Mouse (Mus musculus) cerebellum, adult 18-20 months (tissue): ENCODE measurements at regions not wholly inside any gene's neighbourhood (a gene's known extent, or its start where the extent isn't known, plus 50 kb on each side); places are given as distances from the start of the nearest gene placed in this dataset.

Source experiments
- DNase-seq, 2 experiments: peaks; one replicate each; pipeline ENCODE4 v3.0.0; 2021

- no peak for DNase-seq
These were observed 122.7 kb upstream of the Ccdc122 start for GRCm38 (mm10) chr14:76913850-76914249.

DNA sequence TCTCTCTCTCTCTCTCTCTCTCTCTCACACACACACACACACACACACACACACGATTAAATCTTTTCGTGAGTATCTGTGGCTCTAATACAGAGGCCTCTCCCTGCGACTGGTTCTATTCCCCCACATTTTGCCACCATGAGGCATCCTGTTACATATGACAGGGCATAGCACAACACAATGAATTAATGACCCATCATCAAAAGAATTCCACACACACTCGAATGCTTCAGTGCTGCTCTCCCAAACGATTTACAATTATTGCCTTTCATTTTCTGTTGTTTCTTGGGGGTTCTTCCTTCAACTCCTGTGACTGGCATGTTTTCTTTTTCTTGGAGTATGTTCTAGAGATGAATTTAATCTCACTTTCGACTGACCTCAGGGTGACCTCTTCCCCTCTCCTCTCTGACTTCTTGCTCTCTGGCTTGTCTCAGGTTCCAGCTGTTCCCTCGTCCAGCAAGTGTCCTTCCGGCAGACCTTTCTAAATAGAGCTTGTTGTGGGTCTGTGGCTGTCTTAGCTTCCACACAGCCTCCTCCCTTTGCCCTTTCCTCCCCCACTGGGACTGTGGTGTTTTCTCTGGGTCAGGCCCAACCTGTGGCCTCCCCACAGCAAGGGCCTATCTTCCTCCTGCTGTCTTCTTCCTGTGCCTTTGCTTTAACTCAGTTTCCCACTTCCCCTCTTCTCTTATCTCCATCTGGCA lies 124.1 kb upstream of the Ccdc122 start:
- DNase-seq: no peak

GRCm38 (mm10) chr14:76911271-76911670 lies 125.3 kb upstream of the Ccdc122 start:
- no peak for DNase-seq

DNA sequence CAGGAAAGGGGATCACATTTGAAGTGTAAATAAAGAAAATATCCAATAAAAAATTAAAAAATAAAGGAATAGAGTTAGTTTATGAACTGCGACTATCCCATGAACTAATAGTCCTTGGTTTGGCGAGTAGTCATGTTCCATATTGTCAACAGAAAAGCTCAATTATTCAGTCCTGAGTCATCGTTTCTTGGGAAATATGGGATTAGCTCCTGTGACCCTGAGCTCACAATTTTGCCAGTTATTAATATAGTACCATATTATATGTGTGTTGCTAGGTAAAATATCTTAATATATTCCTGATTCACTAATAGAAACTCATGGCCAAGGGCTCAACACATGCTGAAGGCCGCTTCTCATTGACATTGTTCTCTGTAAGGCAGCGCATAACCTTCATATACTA lies 126.4 kb upstream of the Ccdc122 start:
- no peak for DNase-seq

DNA sequence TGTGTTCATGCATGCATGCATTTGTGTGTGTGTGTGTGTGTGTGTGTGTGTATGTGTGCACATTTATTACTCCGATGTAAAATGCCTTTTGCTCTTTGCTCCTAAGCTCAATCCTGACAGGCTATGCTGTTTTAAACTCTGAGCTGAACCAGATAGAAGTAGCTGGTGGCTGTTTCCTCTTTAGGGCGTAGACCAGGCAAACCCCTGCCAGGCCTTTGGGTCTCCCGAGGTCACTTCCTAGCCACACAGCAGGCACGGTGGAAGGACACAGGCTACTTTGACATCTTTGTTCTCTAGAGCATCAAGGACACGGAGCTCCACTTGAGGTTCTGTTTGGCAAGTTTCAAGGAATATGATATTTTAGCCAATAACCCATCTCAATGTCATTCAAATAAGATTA lies 128.6 kb upstream of the Ccdc122 start:
- no peak for DNase-seq

GRCm38 (mm10) chr14:76902962-76903757 lies 133.4 kb upstream of the Ccdc122 start:
- DNase-seq: no peak

DNA sequence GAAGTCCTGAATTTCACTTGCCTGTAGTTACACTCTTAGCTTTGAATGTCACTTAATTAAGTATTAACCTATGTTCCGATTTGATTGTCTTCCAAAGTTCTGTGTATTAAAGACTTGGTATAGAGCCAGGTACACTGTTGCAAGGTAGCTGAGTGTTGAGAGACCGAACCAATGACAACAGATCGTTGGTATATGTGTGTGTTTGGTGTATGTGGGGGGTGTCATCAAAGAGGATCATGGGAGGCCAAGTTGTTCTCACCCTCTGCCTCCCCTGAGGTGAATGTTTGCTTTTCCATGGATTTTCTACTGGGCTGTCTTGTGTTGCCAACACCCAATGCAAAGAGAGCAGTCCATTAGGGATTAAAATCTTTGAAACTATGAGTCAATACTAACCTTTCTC lies 135.1 kb upstream of the Ccdc122 start:
- no peak for DNase-seq

DNA sequence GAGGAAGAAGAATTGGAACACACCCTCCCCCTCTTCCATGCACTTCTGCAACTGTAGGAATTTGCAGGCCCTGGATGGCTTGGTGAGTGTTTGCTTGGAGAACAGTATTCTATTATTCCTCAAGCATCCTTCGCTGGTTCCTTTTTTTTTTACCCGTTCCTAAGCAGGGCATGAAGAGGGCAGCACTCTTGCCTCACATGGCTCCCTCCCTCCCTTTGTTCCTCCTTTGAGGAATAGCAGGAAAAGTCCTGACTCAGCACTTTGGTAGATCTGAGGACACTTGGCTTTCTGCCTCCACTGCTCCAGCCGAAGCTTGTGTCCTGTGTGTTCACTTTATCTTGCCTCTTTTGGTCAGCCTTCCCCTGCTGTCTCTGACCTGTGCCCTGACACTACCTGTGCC lies 137.2 kb upstream of the Ccdc122 start:
- no peak for DNase-seq

DNA sequence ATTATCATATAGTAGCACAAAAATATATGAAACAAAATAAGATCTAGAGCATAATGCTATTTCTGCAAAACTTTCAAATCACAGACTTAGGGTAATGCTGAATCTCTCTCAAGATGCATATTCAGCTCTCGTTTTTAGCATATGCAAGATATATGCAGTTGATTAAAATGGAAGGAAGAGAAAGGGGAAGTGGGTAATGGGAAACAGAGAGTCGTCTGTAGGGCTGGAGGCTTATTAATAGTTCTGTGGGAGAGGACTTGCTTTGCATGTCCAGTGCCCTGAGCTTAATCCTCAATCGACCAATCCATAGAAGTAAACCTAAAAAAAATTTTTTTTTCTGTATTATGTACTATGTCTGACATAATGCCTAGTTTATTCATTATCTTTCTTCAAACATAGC lies 148.9 kb upstream of the Ccdc122 start:
- DNase-seq: no peak

DNA sequence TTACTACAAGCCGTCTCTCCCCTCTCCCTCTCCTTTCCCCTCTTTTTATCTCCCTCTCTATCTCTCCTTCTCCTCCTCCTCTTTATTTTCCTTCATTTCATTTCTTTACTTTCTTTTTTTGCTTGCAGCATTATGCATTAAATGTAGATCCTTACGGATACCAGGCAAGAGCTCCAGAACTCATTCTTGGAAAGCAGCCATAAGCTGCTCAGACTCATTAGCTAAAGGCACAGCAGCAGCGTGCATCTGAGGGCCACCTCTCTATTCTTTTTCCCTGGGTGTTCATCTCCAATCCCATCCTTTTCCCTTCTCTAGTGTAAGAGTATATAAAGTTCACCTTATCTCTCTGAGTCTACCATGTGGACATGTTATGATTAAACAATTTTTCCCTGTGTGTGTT lies 149.4 kb upstream of the Ccdc122 start:
- DNase-seq: no peak

GRCm38 (mm10) chr14:76883231-76883651 lies 153.3 kb upstream of the Ccdc122 start:
- DNase-seq: no peak

GRCm38 (mm10) chr14:76882711-76883171 lies 153.8 kb upstream of the Ccdc122 start:
- DNase-seq: peak; percentile 58 to 67

DNA sequence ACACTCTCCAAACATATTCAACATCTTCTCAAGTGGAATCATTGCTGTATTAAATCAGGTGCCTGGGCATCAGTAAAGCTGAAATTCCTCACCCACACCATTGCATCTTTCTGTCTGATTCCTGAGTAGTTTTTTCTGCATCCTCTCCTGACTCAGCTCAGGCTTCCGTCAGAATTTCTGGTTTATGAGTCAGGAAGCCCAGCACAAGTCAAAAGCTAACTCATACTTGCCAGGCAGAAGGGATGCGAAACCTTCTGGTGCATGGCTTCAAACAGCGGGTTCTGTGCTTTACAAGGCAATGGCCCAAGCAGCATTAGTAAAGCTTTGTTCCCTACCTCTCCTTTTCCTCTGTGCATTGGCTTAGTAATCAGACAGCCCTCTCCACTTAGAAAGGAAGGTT lies 155.7 kb upstream of the Ccdc122 start:
- no peak for DNase-seq

GRCm38 (mm10) chr14:76877306-76877705 lies 159.3 kb upstream of the Ccdc122 start:
- DNase-seq: no peak

DNA sequence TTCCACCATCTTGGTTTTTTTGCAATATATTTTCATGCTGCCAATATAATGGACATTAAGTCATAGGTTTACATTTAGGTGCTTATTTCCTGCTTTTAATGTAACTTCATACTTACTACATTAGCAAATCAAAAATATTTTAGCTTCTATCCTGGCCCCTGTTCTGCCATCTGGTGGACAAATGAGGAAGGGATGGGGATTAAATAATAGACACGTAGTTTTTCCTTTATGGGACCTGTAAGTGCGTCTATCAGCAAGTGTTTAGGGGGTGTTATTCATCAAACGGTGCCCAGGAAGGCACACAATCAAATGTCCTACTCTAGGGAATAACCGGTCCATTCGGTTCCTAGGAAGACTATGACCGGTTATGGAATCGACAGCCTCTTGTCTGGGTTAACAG lies 160.6 kb upstream of the Ccdc122 start:
- DNase-seq: peak; percentile 47 to 68

DNA sequence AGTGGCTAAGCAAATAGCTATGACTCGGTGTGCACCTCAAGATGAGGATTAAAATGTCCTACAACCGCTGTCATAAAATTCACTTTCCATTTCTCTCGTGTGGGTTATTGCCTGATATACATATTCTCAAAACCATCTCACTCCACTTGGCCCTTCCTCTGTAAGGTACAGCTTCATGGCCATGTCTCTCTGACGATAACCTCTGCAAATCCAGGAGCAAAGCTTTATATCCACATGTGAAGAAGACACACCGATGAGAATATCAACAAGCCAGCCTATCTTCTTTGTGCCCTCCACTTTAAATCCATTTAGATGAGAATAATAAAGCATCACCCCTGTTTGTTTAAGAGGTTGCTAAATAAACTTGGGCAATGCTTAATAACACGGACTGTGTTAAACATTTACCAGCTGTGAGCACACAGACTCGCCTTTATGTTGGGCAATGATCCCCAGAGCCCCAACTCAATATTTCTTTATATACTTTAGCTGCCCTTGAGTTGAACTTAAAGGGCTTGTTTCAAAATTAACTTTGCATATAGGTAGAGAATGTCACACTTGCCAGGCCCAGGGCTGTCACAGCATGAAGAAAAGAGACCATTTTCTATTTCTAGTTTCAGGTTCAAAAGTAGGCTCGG lies 161.2 kb upstream of the Ccdc122 start:
- no peak for DNase-seq

DNA sequence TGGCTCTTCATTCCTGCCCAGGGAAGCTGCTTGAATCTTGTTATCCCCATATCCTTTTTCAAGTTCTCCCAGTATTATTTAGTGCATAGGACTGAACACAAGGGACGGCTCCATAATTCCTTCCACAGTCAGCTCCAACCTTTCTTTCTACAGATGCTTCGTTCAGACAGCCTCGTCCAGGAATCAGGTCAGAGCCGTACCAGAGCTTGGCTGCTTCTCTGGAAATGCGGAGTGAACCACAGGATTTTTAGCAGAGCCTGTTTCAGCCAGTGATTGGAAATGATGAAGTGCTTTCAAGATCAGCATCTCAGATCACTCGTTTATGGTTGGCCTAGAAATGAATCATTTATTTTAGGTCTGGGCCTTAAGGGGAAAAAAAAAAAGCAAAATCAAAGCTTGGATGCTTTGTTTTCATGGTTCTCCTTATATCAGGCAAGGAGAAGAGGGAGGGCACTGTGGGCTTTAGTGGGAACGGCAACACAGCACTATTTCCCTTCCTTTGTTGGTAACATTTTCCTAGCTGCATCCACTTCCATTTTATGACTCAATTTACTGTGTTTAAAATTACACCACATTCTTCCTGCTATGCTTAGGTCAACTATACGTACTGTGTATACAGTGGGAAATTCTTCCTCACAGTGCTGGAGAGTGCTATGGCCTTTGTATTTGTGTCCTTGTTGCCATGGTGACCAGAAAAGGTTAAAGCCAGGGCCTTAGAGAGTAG lies 161.9 kb upstream of the Ccdc122 start:
- no peak for DNase-seq

DNA sequence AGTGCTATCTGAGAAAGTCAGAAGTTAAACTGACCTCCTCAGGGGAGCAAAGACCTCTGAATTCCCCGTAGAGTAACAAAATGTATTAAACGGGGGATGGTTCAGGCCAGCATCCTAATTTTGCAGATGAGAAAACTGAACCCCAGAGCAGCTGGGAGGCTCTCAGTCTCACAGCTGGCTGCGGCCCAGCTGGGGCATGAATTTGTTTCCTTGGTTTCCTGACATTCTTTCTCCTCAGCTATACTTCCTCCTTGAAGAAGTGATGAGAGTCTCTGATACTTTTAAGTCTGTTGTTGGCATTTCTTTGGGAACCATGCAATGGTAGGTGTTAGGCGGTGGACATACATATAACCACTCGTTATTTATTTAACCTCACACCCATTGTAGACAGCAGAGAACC lies 162.9 kb upstream of the Ccdc122 start:
- DNase-seq: no peak

DNA sequence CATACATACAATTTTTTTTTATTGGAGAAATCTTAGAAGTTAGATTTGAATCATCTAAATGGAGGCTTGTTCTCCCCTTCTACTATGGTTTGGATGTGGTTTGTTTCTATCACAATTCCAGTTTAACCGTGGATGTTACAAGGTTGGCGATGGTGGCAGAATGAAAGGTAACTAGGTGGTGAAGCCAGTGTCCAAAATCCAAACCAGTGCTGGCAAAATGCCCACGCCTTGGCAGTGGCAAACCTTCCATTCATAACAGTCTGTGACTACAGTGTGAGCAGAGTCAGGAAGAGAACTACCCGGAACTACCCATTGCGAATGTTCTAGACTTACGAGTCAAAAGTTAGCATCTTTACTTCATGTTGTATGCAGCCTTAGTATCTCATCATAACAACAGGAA lies 163.6 kb upstream of the Ccdc122 start:
- no peak for DNase-seq

GRCm38 (mm10) chr14:76872510-76872909 lies 164.1 kb upstream of the Ccdc122 start:
- DNase-seq: no peak

GRCm38 (mm10) chr14:76868831-76869230 lies 167.7 kb upstream of the Ccdc122 start:
- DNase-seq: no peak

DNA sequence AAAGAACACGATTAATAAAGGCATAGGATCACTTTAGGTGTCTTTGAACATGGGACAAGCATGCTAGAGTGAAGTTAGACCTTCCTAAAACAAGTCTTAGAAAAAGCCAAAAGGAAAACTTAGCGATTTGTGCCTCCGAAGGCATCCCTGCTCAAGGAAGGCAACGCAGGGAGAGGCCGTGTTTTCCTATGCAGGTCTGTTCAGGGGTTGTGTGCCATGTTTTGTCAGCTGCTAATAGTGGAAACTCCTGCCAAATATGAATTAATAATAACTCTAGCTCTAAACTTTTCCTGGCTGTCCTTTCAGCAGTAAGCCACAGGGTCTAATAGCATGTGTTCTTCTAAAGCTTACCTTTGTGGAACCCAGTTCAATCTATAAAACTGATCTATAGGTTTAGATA lies 168.4 kb upstream of the Ccdc122 start:
- DNase-seq: no peak

- no peak for DNase-seq
These were observed 171.9 kb upstream of the Ccdc122 start for GRCm38 (mm10) chr14:76864664-76865063.
